8 mouse cellular contexts compared by ENCODE assay signal in the genomic region with DNA sequence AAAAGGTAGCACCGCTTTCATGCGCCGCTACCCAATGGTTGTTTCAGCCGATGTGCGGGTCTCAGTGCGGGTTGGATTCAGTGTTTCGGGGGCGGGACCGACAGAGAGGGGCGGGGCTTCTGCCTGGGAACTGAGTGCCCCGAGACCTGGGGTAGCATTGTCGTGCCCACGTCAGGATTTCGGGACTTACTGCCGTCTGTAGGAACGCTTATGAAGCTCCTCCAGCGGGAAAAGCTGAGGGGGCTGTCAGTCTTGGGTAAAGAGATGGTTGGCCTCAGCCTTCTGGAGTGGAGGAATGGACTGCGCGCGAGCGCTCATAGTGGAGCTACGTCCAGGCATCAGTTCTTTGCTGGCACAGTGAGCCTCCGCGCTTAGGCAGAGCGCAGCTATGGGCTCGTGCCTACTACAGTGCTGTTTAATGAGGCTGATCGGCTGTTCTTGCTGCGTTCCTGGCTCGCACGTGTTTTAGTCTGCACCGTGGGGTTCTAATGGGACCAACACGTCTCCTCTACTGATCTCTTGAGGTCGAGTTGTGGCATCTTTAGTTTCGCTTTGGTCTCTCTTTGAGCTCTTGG. TPM values are rescaled to one million over a fixed set of nuclear protein-coding genes. Genes with fewer than 3 reads are reported as not detected.
DNase-seq lines count a peak whose midpoint lies in the region; ATAC-seq and TF ChIP-seq lines count a peak whose summit lies in the region.

No protein-coding gene starts in this region.

- peaks cover 100% of the 10 kb centered on the region for H3K27me3 ChIP-seq in heart, embryonic 13.5 days (replicated peaks)
- H3K27me3 ChIP-seq in midbrain, embryonic 11.5 days (ENCODE audit: control insufficient read depth, insufficient read depth, low read length), result peaks cover 98% of the 10 kb centered on the region

- H3K9ac ChIP-seq in heart, embryonic 13.5 days, result peak overlapping the region; percentile 63
- no peak overlapping the region for H3K9ac ChIP-seq in midbrain, embryonic 11.5 days (ENCODE audit: low read length)

- H3K4me2 ChIP-seq in heart, embryonic 13.5 days, result peak overlapping the region; percentile 84
- H3K4me2 ChIP-seq in midbrain, embryonic 11.5 days, result peak overlapping the region; percentile 43

- no peak for TF ChIP-seq CTCF in left cerebral cortex, adult 2 months (IDR thresholded peaks at IDR 0.05)
- no peak for TF ChIP-seq CTCF in bone marrow macrophage, adult 2 months (IDR thresholded peaks at IDR 0.05; ENCODE audit: low read depth, low read length)

- no peak for DNase-seq in left cerebral cortex, adult 2 months (ENCODE audit: extremely low spot score in 1 of 2, low spot score in 2 of 2)
- DNase-seq in left cerebral cortex, adult 8-10 months (ENCODE audit: low spot score in 2 of 2), result no peak
- DNase-seq in kidney, postnatal 25 days, result peak; percentile 37 to 49
- DNase-seq in midbrain, embryonic 11.5 days (ENCODE audit: low spot score, missing footprints), result peak; percentile 96
- DNase-seq in adipocyte (ENCODE audit: low spot score), result no peak
- DNase-seq in left cerebral cortex, adult 11 months (ENCODE audit: low spot score), result no peak

- no peaks in the 10 kb centered on the region for H3K36me3 ChIP-seq in heart, embryonic 13.5 days
- no peaks in the 10 kb centered on the region for H3K36me3 ChIP-seq in midbrain, embryonic 11.5 days (ENCODE audit: control insufficient read depth, insufficient read depth, low read length)

- under 1% methylated on average over 34 of the region's 34 CpGs for WGBS in heart, embryonic 13.5 days
- WGBS in midbrain, embryonic 11.5 days, result under 1% methylated on average over 34 of the region's 34 CpGs

- ATAC-seq in heart, embryonic 13.5 days (ENCODE audit: extremely low read depth, insufficient number of reproducible peaks, low FRiP score, low TSS enrichment), result no peak
- ATAC-seq in midbrain, embryonic 11.5 days (ENCODE audit: low FRiP score), result peak; percentile 64; the same call in 1 of the 2 replicates

- peaks cover 6% of the 10 kb centered on the region for H3K4me1 ChIP-seq in bone marrow macrophage, adult 2 months (ENCODE audit: control insufficient read depth, insufficient read depth, low read length)
- peaks cover 23% of the 10 kb centered on the region for H3K4me1 ChIP-seq in heart, embryonic 13.5 days
- peaks cover 10% of the 10 kb centered on the region for H3K4me1 ChIP-seq in midbrain, embryonic 11.5 days (ENCODE audit: control insufficient read depth, insufficient read depth, low read length)

- H3K9me3 ChIP-seq in heart, embryonic 13.5 days, result no peaks in the 10 kb centered on the region
- H3K9me3 ChIP-seq in midbrain, embryonic 11.5 days (ENCODE audit: control insufficient read depth, low read length), result no peaks in the 10 kb centered on the region

- H3K4me3 ChIP-seq in left cerebral cortex, adult 2 months, result peak overlapping the region; percentile 34
- peak overlapping the region; percentile 66 for H3K4me3 ChIP-seq in bone marrow macrophage, adult 2 months (ENCODE audit: insufficient read depth, low read length)
- peak overlapping the region; percentile 53 for H3K4me3 ChIP-seq in heart, embryonic 13.5 days
- peak overlapping the region; percentile 28 for H3K4me3 ChIP-seq in midbrain, embryonic 11.5 days (ENCODE audit: low read depth, low read length)

- intact Hi-C loops in left cerebral cortex, adult 2 months (cut with DNase I), result no loop called here

- TF ChIP-seq POLR2A in bone marrow macrophage, adult 2 months (IDR thresholded peaks at IDR 0.05; ENCODE audit: borderline replicate concordance, low read depth, low read length), result no peak

- H3K27ac ChIP-seq in left cerebral cortex, adult 2 months, result no peak overlapping the region
- H3K27ac ChIP-seq in bone marrow macrophage, adult 2 months (ENCODE audit: insufficient read depth, low read depth, low read length), result no peak overlapping the region
- no peak overlapping the region for H3K27ac ChIP-seq in heart, embryonic 13.5 days (replicated peaks)
- H3K27ac ChIP-seq in midbrain, embryonic 11.5 days (ENCODE audit: low read depth, low read length), result no peak overlapping the region

RNA-seq across cellular contexts. Expression of gene Msx3, which starts 0.3 kb away (rescaled TPM):
- not detected for total RNA-seq in left cerebral cortex, adult 2 months (2021)
- under 1 TPM in 2 of 4 experiments, not detected in 2; 0.14 to 0.19 TPM for total RNA-seq in left cerebral cortex, adult 8-10 months (2022)
- polyA plus RNA-seq in bone marrow macrophage, adult 2 months (2012; ENCODE audit: insufficient read depth, insufficient read length, missing spikeins), result not detected in 2 replicates
- polyA plus RNA-seq in heart, embryonic 13.5 days (2015; fragmentation: Nextera tagmentation; extraction: Ambion mirVana), result not detected in 2 replicates
- polyA plus RNA-seq in midbrain, embryonic 11.5 days (2014; fragmentation: Nextera tagmentation; extraction: Ambion mirVana), result 6.1 and 8.0 TPM in 2 replicates

RNA-seq across cellular contexts. Expression of gene Tubgcp2, which starts 12.7 kb away (rescaled TPM):
- 10 to 100 TPM; 34.4 to 35.0 TPM for total RNA-seq in left cerebral cortex, adult 2 months (2021)
- total RNA-seq in left cerebral cortex, adult 8-10 months (2022), result 10 to 100 TPM; 36.6 to 44.2 (median 42.8) TPM
- polyA plus RNA-seq in bone marrow macrophage, adult 2 months (2012; ENCODE audit: insufficient read depth, insufficient read length, missing spikeins), result 17.9 and 18.5 TPM in 2 replicates
- 36.4 and 37.0 TPM in 2 replicates for polyA plus RNA-seq in heart, embryonic 13.5 days (2015; fragmentation: Nextera tagmentation; extraction: Ambion mirVana)
- polyA plus RNA-seq in midbrain, embryonic 11.5 days (2014; fragmentation: Nextera tagmentation; extraction: Ambion mirVana), result 58.9 and 62.6 TPM in 2 replicates

RNA-seq across cellular contexts. Expression of gene Zfp511, which starts 13.0 kb away (rescaled TPM):
- total RNA-seq in left cerebral cortex, adult 2 months (2021), result 10 to 100 TPM; 25.8 to 26.0 TPM
- total RNA-seq in left cerebral cortex, adult 8-10 months (2022), result 10 to 100 TPM; 19.6 to 28.2 (median 23.3) TPM
- polyA plus RNA-seq in bone marrow macrophage, adult 2 months (2012; ENCODE audit: insufficient read depth, insufficient read length, missing spikeins), result 37.7 and 38.7 TPM in 2 replicates
- polyA plus RNA-seq in heart, embryonic 13.5 days (2015; fragmentation: Nextera tagmentation; extraction: Ambion mirVana), result 27.7 and 33.6 TPM in 2 replicates
- polyA plus RNA-seq in midbrain, embryonic 11.5 days (2014; fragmentation: Nextera tagmentation; extraction: Ambion mirVana), result 36.3 and 43.1 TPM in 2 replicates

RNA-seq across cellular contexts. Expression of gene Caly, which starts 33.1 kb away (rescaled TPM):
- 100 to 1,000 TPM; 181 to 198 TPM for total RNA-seq in left cerebral cortex, adult 2 months (2021)
- total RNA-seq in left cerebral cortex, adult 8-10 months (2022), result 100 to 1,000 TPM; 184 to 218 (median 213) TPM
- not detected in 2 replicates for polyA plus RNA-seq in bone marrow macrophage, adult 2 months (2012; ENCODE audit: insufficient read depth, insufficient read length, missing spikeins)
- polyA plus RNA-seq in heart, embryonic 13.5 days (2015; fragmentation: Nextera tagmentation; extraction: Ambion mirVana), result 0.25 and 0.66 TPM in 2 replicates
- 7.6 and 8.8 TPM in 2 replicates for polyA plus RNA-seq in midbrain, embryonic 11.5 days (2014; fragmentation: Nextera tagmentation; extraction: Ambion mirVana)

RNA-seq across cellular contexts. Expression of gene Prap1, which starts 44.0 kb away (rescaled TPM):
- not detected for total RNA-seq in left cerebral cortex, adult 2 months (2021)
- not detected for total RNA-seq in left cerebral cortex, adult 8-10 months (2022)
- not detected in 2 replicates for polyA plus RNA-seq in bone marrow macrophage, adult 2 months (2012; ENCODE audit: insufficient read depth, insufficient read length, missing spikeins)
- polyA plus RNA-seq in heart, embryonic 13.5 days (2015; fragmentation: Nextera tagmentation; extraction: Ambion mirVana), result 0.33 TPM in 1 of 2 replicates, not detected in the other
- not detected in 2 replicates for polyA plus RNA-seq in midbrain, embryonic 11.5 days (2014; fragmentation: Nextera tagmentation; extraction: Ambion mirVana)

Comparison
In these comparisons a context has a peak if more than half of its experiments do, and no peak if none do; other contexts are left out.
1. DNase-seq: peak in kidney, postnatal 25 days (2 of 2) and midbrain, embryonic 11.5 days (single experiment); none in left cerebral cortex, adult 2 months (0 of 2), left cerebral cortex, adult 8-10 months (0 of 2), adipocyte (single experiment) and left cerebral cortex, adult 11 months (single experiment).
2. Peak in every context shown above with its lines, with median percentiles within 50 percentile points of each other: H3K4me3 ChIP-seq.